Mouse (Mus musculus) intestine, postnatal 0 days (tissue): ENCODE measurements around the gene Srsf11. TPM values are rescaled to one million over a fixed set of nuclear protein-coding genes. Genes with fewer than 3 reads are reported as not detected.

Source experiments
- ATAC-seq: fragments of 200-750 bp; cut with Nextera tagmentation; 2 replicates; pipeline ENCODE4 v1.8.0; 2017; ENCODE audit warnings: mild to moderate bottlenecking, moderate TSS enrichment, moderate library complexity
- H3K27ac ChIP-seq: fragments of 300-500 bp; sonication (generic); 2 replicates; pipeline ENCODE4 v1.5.1; 2014; ENCODE audit warnings: mild to moderate bottlenecking, low read depth, low read length, moderate library complexity
- H3K27me3 ChIP-seq: fragments of 300-500 bp; sonication (generic); replicated peaks from 2 replicates; pipeline ENCODE4 v1.6.1; 2014; ENCODE audit warnings: low read length, mixed read lengths; ENCODE audit not compliant: control insufficient read depth, insufficient read depth
- H3K36me3 ChIP-seq: fragments of 300-500 bp; sonication (generic); 2 replicates; pipeline ENCODE4 v1.6.1; 2014; ENCODE audit warnings: mild to moderate bottlenecking, moderate library complexity; ENCODE audit not compliant: control insufficient read depth, insufficient read depth
- H3K4me1 ChIP-seq: fragments of 300-500 bp; sonication (generic); replicated peaks from 2 replicates; pipeline ENCODE4 v1.6.1; 2014; ENCODE audit warnings: antibody characterized with exemption, low read length, mixed read lengths; ENCODE audit not compliant: control insufficient read depth, insufficient read depth
- H3K4me2 ChIP-seq: fragments of 300-500 bp; sonication (generic); replicated peaks from 2 replicates; pipeline ENCODE4 v1.6.1; 2014; ENCODE audit warnings: low read depth, mild to moderate bottlenecking, moderate library complexity
- H3K4me3 ChIP-seq: fragments of 300-500 bp; sonication (generic); 2 replicates; pipeline ENCODE4 v1.5.1; 2014; ENCODE audit warnings: low read depth, low read length
- H3K9ac ChIP-seq: fragments of 300-500 bp; sonication (generic); 2 replicates; pipeline ENCODE4 v1.6.1; 2014; ENCODE audit warnings: mild to moderate bottlenecking, low read depth, low read length
- H3K9me3 ChIP-seq: fragments of 300-500 bp; sonication (generic); 2 replicates; pipeline ENCODE4 v1.6.1; 2016; ENCODE audit warnings: mixed run types; ENCODE audit not compliant: control insufficient read depth
- CTCF ChIP-seq: sonication (generic); IDR thresholded peaks from 2 replicates; pipeline ENCODE4 v1.5.1; 2016; ENCODE audit warnings: low read depth, mild to moderate bottlenecking, control low read depth, antibody characterized with exemption, moderate library complexity
- WGBS: fragments of 180-500 bp; shearing (Covaris S2); extraction: QIAGEN DNeasy Blood & Tissue Kit; methylation state at CpG from one replicate; pipeline ENCODE4 v1.1.7; 2014; 5-methylcytosine and 5-hydroxymethylcytosine counted together
- polyA plus RNA-seq: library from polyadenylated mRNA; unstranded; fragments of >200 nt; fragmentation: Nextera tagmentation; extraction: Ambion mirVana; gene quantifications from 2 replicates; pipeline ENCODE4 v1.2.1, GENCODE M21; 2015

Gene Srsf11
- polyA plus RNA-seq, 1 experiment from 2014 or later, result 126 TPM

DNA sequence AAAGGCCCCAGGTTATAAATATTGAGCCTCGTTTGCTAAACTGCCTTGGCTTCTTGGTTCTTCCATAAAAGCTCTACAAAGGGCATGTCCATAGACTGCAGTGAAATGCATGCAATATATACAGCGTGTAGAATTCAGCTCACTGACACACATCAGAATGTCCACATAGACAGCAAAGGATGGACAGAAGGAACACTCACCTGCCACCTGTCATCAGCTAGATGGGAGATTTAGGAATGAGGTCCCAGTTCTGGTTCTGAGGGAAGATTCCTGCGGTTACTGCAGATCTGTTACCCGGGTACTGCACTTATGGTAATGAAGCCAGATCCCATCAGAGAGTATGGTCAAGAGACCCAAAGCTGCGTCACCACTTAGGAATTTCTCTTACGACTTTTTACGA lies 31.5 kb upstream of the Srsf11 start:
- Histone ChIP-seq H3K4me1 (no peaks in the 10 kb centered on the region), H3K9me3 (no peaks in the 10 kb centered on the region), H3K27me3 (no peaks in the 10 kb centered on the region), H3K4me2 (no peak overlapping the region), H3K9ac (no peak overlapping the region), H3K27ac (no peak overlapping the region), H3K36me3 (no peaks in the 10 kb centered on the region; the same call in 1 of the 2 replicates), H3K4me3 (no peak overlapping the region)
- WGBS, result 65% methylated on average over 7 of the region's 7 CpGs
- no peak for ATAC-seq
- no peak for TF ChIP-seq CTCF

DNA sequence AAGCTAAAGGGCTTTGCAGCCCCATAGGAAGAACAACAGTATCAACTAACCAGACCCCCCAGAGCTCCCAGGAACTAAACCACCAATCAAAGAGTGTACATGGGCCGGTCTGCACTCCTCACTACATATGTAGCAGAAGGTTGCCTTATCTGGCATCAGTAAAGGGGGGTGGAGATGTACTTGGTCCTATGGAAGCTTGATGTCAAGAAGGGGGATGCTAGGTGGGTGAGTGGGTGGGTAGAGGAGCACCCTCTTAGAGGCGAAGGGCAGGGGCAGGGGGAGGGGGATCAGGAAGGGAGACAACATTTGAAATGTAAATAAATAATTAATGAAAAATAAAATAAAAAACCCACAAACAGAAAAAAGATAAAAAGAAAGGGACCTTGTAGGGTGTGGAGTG lies 28.8 kb upstream of the Srsf11 start:
- no peak for ATAC-seq
- no peak overlapping the region for H3K4me3 ChIP-seq
- H3K27me3 ChIP-seq, result no peaks in the 10 kb centered on the region
- no peaks in the 10 kb centered on the region for H3K9me3 ChIP-seq
- no peak overlapping the region for H3K27ac ChIP-seq
- no peaks in the 10 kb centered on the region; the same call in 1 of the 2 replicates for H3K36me3 ChIP-seq
- H3K4me2 ChIP-seq, result no peak overlapping the region
- 99% methylated on average over 2 of the region's 2 CpGs for WGBS
- H3K9ac ChIP-seq, result no peak overlapping the region
- no peaks in the 10 kb centered on the region for H3K4me1 ChIP-seq
- no peak for TF ChIP-seq CTCF

DNA sequence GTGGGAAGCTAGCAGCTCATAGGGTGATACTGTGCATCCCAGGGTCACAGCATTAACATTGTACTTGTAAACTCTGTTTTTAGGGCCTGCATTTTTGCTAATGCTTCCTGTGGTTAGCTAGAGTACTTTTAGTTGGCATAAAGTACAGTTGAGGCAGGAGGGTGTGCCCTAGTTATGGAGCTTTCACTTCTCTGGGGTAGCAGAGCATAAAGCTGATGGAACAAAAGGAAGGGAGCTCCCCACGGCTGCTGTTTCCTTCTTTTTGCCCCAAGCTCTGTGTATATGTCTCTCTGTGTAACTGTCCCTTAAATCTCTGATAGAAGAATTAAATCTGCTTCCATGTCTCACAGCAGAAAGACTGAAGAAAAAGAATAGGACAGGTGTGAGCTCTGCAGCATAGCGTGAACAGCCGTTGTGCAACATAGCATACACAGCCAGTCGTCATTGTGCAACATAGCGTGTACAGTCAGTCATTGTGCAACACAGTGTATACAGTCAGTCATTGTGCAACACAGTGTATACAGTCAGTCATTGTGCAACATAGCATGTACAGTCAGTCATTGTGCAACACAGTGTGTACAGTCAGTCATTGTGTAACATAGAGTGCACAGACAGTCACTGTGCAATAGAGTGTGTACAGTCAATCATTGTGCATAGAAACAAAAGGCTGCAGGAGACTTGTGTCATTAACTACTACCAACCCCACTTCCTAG lies 25.5 kb upstream of the Srsf11 start:
- H3K27me3 ChIP-seq, result no peaks in the 10 kb centered on the region
- 69% methylated on average over 5 of the region's 5 CpGs for WGBS
- peak; percentile 83 for ATAC-seq
- H3K9ac ChIP-seq, result no peak overlapping the region
- no peaks in the 10 kb centered on the region for H3K4me1 ChIP-seq
- no peak overlapping the region for H3K4me2 ChIP-seq
- H3K9me3 ChIP-seq, result no peaks in the 10 kb centered on the region
- peaks cover 4% of the 10 kb centered on the region for H3K36me3 ChIP-seq
- H3K27ac ChIP-seq, result no peak overlapping the region
- no peak overlapping the region for H3K4me3 ChIP-seq
- TF ChIP-seq CTCF, result no peak

- no peak for ATAC-seq
- WGBS, result 87% methylated on average over 2 of the region's 2 CpGs
- Histone ChIP-seq H3K27ac (no peak overlapping the region), H3K9me3 (no peaks in the 10 kb centered on the region), H3K4me2 (no peak overlapping the region), H3K4me1 (no peaks in the 10 kb centered on the region), H3K27me3 (no peaks in the 10 kb centered on the region), H3K9ac (no peak overlapping the region), H3K36me3 (peaks cover 16% of the 10 kb centered on the region), H3K4me3 (no peak overlapping the region)
- TF ChIP-seq CTCF, result no peak
Observed at GRCm38 (mm10) chr3:158060621-158061291, 24.3 kb upstream of the Srsf11 start.

DNA sequence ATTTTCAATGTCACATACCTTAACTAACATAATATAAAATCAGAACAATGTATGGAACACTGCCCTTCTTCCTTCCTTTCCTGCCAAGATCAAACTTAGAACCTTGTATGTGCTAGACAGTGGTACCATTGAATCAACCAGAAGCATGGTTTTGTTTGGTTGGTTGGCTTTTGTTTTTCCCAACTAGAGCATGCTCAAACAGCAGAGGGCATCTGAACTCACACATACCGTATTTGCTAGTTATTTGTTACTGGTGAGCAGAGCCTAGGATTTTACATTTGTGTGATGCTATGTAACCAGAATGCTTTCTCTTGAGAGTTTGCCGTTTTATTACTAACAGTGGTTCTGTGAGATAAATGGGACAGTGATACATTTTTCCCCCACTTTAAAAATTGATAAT lies 13.1 kb upstream of the Srsf11 start:
- TF ChIP-seq CTCF, result no peak
- Histone ChIP-seq H3K4me2 (no peak overlapping the region), H3K27me3 (no peaks in the 10 kb centered on the region), H3K4me1 (no peaks in the 10 kb centered on the region), H3K9ac (no peak overlapping the region), H3K36me3 (peaks cover 5% of the 10 kb centered on the region; the same call in 1 of the 2 replicates), H3K4me3 (no peak overlapping the region), H3K9me3 (no peaks in the 10 kb centered on the region), H3K27ac (no peak overlapping the region)
- ATAC-seq, result no peak
- 90% methylated on average over 2 of the region's 2 CpGs for WGBS

DNA sequence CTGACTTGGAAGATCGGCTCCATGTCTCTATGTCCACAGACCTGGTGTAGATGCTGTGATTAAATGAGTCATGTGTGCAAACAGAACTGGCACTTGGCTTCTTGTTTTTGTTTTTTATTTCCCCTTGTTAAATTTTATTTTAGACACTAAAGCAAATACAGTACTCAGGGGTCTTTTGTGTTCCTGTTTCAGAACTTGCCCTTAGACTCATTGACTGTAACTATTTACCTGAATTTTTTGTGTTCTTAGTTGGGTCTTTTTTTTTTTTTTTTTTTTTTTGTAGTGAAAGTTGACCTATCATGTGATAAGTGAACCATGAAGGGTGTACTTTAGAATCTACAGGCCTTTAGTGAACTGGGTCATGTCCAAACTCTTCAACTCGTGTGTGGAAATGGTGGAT lies 4.3 kb upstream of the Srsf11 start:
- no peak overlapping the region for H3K4me3 ChIP-seq
- no peak overlapping the region for H3K27ac ChIP-seq
- no peaks in the 10 kb centered on the region for H3K4me1 ChIP-seq
- 80% methylated on average over 2 of the region's 2 CpGs for whole genome bisulfite sequencing
- H3K4me2 ChIP-seq, result no peak overlapping the region
- H3K27me3 ChIP-seq, result no peaks in the 10 kb centered on the region
- H3K9me3 ChIP-seq, result no peaks in the 10 kb centered on the region
- no peak for ATAC-seq
- no peaks in the 10 kb centered on the region for H3K36me3 ChIP-seq
- H3K9ac ChIP-seq, result no peak overlapping the region
- no peak for TF ChIP-seq CTCF
